Mouse (Mus musculus) midbrain, embryonic 15.5 days (tissue): Measurements from ENCODE around the gene Mylk2. TPM values are rescaled to one million over a fixed set of nuclear protein-coding genes. Genes with fewer than 3 reads are reported as not detected.

Experiments
- ATAC-seq: fragments of 200-750 bp; cut with Nextera tagmentation; replicated peaks from 2 replicates; pipeline ENCODE4 v1.8.0; 2017; ENCODE audit warnings: moderate TSS enrichment
- H3K27ac ChIP-seq: fragments of 300-500 bp; sonication (generic); 2 replicates; pipeline ENCODE4 v1.5.1; 2015; ENCODE audit warnings: mild to moderate bottlenecking, inconsistent platforms
- H3K27me3 ChIP-seq: fragments of 300-500 bp; sonication (generic); replicated peaks from 2 replicates; pipeline ENCODE4 v1.6.1; 2015; ENCODE audit warnings: inconsistent platforms
- H3K36me3 ChIP-seq: fragments of 300-500 bp; sonication (generic); replicated peaks from 2 replicates; pipeline ENCODE4 v1.6.1; 2015; ENCODE audit warnings: inconsistent platforms
- H3K4me1 ChIP-seq: fragments of 300-500 bp; sonication (generic); 2 replicates; pipeline ENCODE4 v1.6.1; 2015; ENCODE audit warnings: inconsistent platforms
- H3K4me2 ChIP-seq: fragments of 300-500 bp; sonication (generic); 2 replicates; pipeline ENCODE4 v1.6.1; 2015; ENCODE audit warnings: inconsistent platforms, mild to moderate bottlenecking, moderate library complexity
- H3K4me3 ChIP-seq: fragments of 300-500 bp; sonication (generic); 2 replicates; pipeline ENCODE4 v1.5.1; 2015; ENCODE audit warnings: mild to moderate bottlenecking, inconsistent platforms
- H3K9ac ChIP-seq: fragments of 300-500 bp; sonication (generic); 2 replicates; pipeline ENCODE4 v1.6.1; 2015; ENCODE audit warnings: mild to moderate bottlenecking, inconsistent platforms
- H3K9me3 ChIP-seq: fragments of 300-500 bp; sonication (generic); 2 replicates; pipeline ENCODE4 v1.6.1; 2016; ENCODE audit warnings: inconsistent platforms
- WGBS: fragments of 180-500 bp; shearing (Covaris S2); methylation state at CpG from one replicate; pipeline ENCODE4 v1.1.7; 2015; ENCODE audit warnings: mixed read lengths; 5-methylcytosine and 5-hydroxymethylcytosine counted together
- polyA plus RNA-seq: library from polyadenylated mRNA; unstranded; fragments of >200 nt; fragmentation: Nextera tagmentation; extraction: Ambion mirVana; gene quantifications from 2 replicates; pipeline ENCODE4 v1.2.1, GENCODE M21; 2015

The Mylk2 gene
- polyA plus RNA-seq, 1 experiment from 2014 or later = not detected

GRCm38 (mm10) chr2:152902658-152903057 is 8.5 kb upstream of the Mylk2 start:
- no peak for ATAC-seq

DNA sequence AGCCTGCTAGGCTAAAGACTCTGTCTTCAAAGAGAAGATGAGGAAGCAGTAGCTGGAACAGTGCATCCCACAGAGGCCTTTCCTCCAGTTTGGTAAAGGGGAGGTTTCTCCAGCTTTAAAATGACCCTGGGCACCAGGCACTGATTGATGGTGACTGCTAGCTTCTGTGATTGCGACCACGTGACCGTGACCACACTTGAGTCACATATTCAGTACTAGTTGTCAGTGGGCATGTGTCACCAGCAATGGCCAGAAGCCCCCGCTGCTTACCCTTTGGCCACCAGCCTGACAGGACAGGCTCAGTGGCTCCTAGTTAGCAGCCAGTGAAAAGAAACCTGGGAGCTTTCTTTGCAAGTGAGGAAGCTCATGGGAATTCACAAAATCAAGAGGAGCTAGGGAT is 7.6 kb upstream of the Mylk2 start:
- Histone ChIP-seq H3K9me3 (no peaks in the 10 kb centered on the region), H3K4me3 (no peak overlapping the region), H3K36me3 (no peaks in the 10 kb centered on the region), H3K4me1 (0 out of 2 replicates have a peak, but pooled peaks cover 3% of the 10 kb centered on the region), H3K27me3 (no peaks in the 10 kb centered on the region), H3K9ac (no peak overlapping the region), H3K27ac (no peak overlapping the region), H3K4me2 (no peak overlapping the region)
- no peak for ATAC-seq
- 88% methylated on average over 4 of the region's 4 CpGs for WGBS

More at GRCm38 (mm10) chr2:152902658-152903057, 8.5 kb upstream of the Mylk2 start:
- Histone ChIP-seq H3K4me3 (no peak overlapping the region), H3K4me2 (no peak overlapping the region), H3K4me1 (0 out of 2 replicates have a peak, but pooled peaks cover 3% of the 10 kb centered on the region), H3K36me3 (no peaks in the 10 kb centered on the region), H3K27me3 (no peaks in the 10 kb centered on the region), H3K27ac (no peak overlapping the region), H3K9ac (no peak overlapping the region), H3K9me3 (no peaks in the 10 kb centered on the region)
- WGBS = 13% methylated on average over 3 of the region's 3 CpGs

DNA sequence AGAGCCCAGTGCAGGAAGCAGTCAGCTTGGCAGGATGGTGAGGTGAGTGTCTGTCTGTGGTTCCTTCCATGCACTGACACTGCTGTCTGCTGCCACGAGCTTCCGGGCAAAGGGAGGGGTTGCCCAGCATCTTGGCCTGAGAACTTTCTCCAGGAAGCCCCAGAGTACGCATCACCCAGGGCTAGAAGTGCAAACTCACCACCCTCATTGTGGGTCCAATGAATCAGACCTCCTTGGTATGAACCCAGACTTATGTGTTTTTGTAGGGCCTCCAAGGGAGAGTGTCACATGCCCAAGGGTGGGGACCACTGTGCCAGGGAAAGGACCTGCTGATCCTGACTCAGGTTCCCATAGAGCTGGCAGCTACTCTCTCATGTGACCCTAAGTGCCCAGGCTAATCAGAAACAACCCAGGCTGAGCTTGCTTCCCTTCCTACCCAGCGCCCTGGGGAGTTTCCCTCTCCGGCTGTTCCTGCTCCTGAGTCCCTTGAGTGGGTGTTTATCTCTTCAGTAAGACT is 7.0 kb upstream of the Mylk2 start:
- Histone ChIP-seq H3K36me3 (no peaks in the 10 kb centered on the region), H3K4me2 (no peak overlapping the region), H3K4me1 (0 out of 2 replicates have a peak, but pooled peaks cover 3% of the 10 kb centered on the region), H3K27me3 (no peaks in the 10 kb centered on the region), H3K9ac (no peak overlapping the region), H3K27ac (no peak overlapping the region), H3K9me3 (no peaks in the 10 kb centered on the region), H3K4me3 (no peak overlapping the region)
- no peak for ATAC-seq
- 84% methylated on average over 5 of the region's 5 CpGs for WGBS

DNA sequence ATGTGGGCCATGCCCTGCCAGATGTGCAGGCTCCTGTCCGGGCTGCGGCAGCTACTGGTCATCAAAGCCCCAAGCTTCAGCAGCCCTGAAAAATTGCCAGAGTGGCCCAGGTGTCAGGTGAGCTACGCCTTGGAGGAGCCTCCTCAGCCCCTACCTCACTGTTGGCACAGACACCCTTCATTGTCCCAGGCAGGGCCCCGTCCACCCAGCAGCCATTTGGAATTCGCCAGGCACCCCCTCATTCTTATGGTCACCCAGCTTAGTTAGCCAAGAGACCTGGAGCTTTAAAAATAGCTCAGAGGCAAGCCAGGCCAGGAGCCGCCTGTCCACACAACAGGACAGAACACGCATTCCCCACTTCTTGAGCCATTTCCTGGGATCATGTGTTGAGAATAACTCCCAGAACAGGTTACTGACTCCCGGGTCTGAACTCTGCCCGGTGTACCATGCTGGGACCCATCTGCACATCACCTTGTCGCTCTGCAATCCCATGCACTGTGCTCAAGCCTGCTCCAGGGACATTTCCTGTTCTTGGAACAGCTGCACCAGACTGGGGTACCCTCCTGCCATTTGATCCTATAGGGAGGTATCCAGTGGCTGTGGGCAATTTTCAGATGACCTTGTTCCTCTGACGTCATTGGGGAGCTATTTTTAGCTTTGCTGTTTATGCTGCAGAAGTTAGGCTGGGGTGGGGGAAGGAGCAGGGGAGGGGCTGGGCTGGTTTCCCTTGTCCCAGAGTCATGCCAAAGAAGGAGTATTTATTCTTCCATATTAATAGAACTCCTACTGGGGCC is 5.9 kb upstream of the Mylk2 start:
- ATAC-seq = no peak
- 72% methylated on average over 11 of the region's 11 CpGs for WGBS
- Histone ChIP-seq H3K4me2 (no peak overlapping the region), H3K27me3 (no peaks in the 10 kb centered on the region), H3K4me1 (0 out of 2 replicates have a peak, but pooled peaks cover 3% of the 10 kb centered on the region), H3K9ac (no peak overlapping the region), H3K4me3 (no peak overlapping the region), H3K9me3 (no peaks in the 10 kb centered on the region), H3K36me3 (no peaks in the 10 kb centered on the region), H3K27ac (no peak overlapping the region)

DNA sequence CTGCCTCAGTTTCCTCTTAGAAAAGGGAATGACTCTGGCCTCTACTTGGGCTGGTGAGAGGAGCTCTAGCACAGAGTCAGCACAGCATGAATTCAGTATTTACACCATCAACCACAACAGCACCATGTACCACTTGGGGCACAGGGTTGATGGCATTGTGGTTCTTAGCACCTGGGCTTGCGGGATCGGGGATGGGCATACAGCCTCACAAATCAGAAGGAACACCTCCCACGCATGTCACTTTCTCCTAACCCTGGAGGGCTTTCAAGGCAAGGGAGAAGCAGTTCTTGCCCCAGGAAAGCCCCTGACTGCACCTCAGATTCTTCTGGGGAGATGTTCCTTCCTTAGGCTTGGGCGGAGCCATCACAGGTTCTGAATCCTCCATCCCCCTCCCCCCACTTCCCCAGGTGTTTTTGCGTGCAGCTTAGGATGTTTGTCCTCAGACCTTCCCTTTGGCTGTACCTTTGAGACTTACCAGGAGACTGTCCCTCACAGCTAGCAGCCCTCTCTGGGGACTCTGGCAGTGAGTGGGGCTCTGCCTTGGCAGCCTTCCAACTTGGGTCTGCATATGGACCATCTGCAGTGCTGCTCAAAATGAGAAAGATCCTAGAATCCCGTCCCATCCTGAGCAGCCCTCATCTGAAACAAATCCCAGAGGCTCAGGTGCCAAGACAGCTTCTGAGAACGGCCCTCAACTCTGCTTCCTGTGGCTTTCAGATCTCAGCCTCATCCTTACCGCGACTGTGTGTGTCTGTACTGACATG is 4.7 kb upstream of the Mylk2 start:
- ATAC-seq = no peak
- 61% methylated on average over 9 of the region's 9 CpGs for WGBS
- no peaks in the 10 kb centered on the region for H3K36me3 ChIP-seq
- H3K9me3 ChIP-seq = no peaks in the 10 kb centered on the region
- H3K27me3 ChIP-seq = peaks cover 7% of the 10 kb centered on the region
- H3K9ac ChIP-seq = no peak overlapping the region
- H3K27ac ChIP-seq = no peak overlapping the region
- H3K4me3 ChIP-seq = no peak overlapping the region
- H3K4me2 ChIP-seq = no peak overlapping the region
- H3K4me1 ChIP-seq = 0 out of 2 replicates have a peak, but pooled peaks cover 3% of the 10 kb centered on the region

DNA sequence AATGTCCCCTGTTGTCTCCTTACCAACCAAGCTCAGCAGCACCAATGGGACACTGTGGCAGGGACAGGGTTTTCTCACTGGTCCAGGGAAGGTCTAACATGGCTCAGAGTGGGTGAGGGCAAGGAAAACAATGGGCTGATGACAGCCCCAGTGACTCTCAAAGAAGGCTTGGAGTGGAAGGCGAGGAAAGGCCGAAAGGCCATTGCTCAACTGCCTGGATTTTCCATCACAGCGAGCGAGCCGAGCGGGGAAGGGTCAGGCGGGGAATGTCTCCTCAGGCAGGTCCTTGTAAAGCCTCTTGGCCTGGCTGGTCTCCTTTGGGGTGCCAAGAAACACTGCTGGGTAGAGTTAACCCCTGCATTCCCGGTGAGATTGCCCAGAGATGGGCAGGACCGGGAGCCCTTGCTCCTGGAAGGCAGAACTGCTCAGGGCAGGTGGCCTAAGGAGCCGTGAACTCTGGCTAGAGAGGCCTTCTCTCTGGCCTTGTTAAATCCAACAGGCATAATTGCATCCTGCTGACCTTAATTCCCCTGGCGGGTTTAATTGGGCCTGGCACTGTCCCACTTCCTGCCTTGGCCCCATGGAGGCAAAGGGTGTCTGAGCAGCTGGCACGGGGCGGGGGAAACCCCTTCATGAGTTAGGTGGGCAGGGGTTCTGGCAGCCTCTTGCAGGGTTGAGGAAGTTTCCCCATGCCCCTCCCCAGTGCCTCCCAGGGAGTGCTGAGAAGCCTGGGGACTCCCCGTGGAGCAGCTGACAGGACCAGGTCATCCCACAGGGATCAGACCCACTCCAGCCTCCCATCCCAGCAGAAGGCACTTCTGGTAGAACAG is 3.8 kb upstream of the Mylk2 start:
- peaks cover 16% of the 10 kb centered on the region for H3K27me3 ChIP-seq
- 56% methylated on average over 14 of the region's 14 CpGs for WGBS
- ATAC-seq = no peak
- no peak overlapping the region for H3K4me3 ChIP-seq
- 0 out of 2 replicates have a peak, but pooled peaks cover 3% of the 10 kb centered on the region for H3K4me1 ChIP-seq
- H3K9me3 ChIP-seq = no peaks in the 10 kb centered on the region
- H3K27ac ChIP-seq = no peak overlapping the region
- H3K36me3 ChIP-seq = no peaks in the 10 kb centered on the region
- H3K9ac ChIP-seq = no peak overlapping the region
- H3K4me2 ChIP-seq = no peak overlapping the region

DNA sequence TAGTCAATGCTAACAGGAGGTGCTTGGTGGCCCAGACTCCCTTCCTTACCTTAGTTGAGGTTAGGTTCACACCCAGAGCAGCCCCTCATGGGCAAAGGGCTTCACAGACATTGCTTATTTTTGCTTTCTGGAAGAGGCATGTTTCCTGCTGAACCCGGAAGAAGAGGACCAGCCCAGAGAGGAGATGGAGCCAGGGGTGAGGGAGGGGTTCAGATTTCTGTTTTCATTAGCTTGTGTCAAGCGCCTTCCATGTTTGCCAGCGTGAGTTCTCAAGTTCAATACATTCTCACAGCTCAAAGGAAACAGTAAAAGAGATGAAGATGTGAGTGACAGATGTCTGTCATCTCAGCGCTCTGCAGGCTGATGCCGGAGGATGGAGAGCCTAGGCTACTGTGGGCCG is 1.3 kb upstream of the Mylk2 start:
- 83% methylated on average over 6 of the region's 6 CpGs for WGBS
- H3K27ac ChIP-seq = no peak overlapping the region

DNA sequence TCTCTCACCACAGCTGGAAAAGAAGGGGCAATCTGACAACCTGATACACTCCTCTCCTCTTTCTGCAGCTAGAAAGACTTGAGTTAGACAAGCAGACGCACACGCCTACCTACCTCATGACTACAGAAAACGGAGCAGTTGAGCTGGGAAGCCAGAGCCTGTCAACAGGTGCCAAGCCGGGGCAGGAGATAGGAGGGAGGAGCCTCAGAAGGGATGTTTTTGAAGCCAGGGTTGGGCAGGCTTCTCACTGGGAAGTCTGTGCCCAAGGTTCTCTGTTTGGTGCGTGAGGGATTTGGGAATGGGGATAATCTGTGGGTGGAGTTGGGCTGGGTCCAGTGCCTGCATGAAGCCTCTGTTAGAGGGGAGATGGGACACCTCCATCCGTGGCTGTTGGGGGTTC is 280 bp downstream of the Mylk2 start:
- Histone ChIP-seq H3K4me3 (no peak overlapping the region), H3K27ac (no peak overlapping the region), H3K4me1 (peaks cover 12% of the 10 kb centered on the region; the same call in 1 of the 2 replicates), H3K36me3 (no peaks in the 10 kb centered on the region), H3K4me2 (no peak overlapping the region), H3K9me3 (no peaks in the 10 kb centered on the region), H3K27me3 (peaks cover 37% of the 10 kb centered on the region), H3K9ac (no peak overlapping the region)
- no peak for ATAC-seq
- 31% methylated on average over 6 of the region's 6 CpGs for WGBS

More for the DNA sequence above, 1.3 kb upstream of the Mylk2 start:
- no peak overlapping the region for H3K4me2 ChIP-seq
- H3K36me3 ChIP-seq = no peaks in the 10 kb centered on the region
- H3K4me3 ChIP-seq = no peak overlapping the region
- H3K27me3 ChIP-seq = peaks cover 31% of the 10 kb centered on the region
- H3K4me1 ChIP-seq = peaks cover 11% of the 10 kb centered on the region; the same call in 1 of the 2 replicates
- no peak overlapping the region for H3K9ac ChIP-seq
- no peak for ATAC-seq
- H3K9me3 ChIP-seq = no peaks in the 10 kb centered on the region

DNA sequence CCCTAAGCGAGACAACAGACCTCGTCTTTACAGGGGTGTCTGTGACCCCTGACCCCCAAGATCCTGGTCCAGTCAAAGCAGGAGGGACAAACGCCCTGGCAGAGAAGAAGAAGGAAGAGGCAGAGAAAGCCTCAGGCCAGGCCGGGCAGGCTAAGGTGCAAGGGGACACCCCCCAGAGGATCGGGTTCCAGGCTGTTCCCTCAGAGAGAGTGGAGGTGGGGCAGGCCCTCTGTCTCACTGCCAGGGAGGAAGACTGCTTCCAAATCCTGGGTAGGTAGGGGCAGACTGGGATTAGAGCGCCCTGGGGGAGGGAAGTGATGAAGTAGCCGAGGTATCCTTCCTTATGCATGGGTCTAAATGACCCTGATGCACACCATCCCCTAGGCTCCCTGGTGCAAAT is 2.3 kb downstream of the Mylk2 start:
- no peaks in the 10 kb centered on the region for H3K36me3 ChIP-seq
- peaks cover 9% of the 10 kb centered on the region; the same call in 1 of the 2 replicates for H3K4me1 ChIP-seq
- peaks cover 37% of the 10 kb centered on the region for H3K27me3 ChIP-seq
- no peak overlapping the region for H3K9ac ChIP-seq
- no peak overlapping the region for H3K4me3 ChIP-seq
- H3K9me3 ChIP-seq = no peaks in the 10 kb centered on the region
- no peak overlapping the region for H3K27ac ChIP-seq
- H3K4me2 ChIP-seq = no peak overlapping the region
- 41% methylated on average over 7 of the region's 7 CpGs for WGBS
- no peak for ATAC-seq

DNA sequence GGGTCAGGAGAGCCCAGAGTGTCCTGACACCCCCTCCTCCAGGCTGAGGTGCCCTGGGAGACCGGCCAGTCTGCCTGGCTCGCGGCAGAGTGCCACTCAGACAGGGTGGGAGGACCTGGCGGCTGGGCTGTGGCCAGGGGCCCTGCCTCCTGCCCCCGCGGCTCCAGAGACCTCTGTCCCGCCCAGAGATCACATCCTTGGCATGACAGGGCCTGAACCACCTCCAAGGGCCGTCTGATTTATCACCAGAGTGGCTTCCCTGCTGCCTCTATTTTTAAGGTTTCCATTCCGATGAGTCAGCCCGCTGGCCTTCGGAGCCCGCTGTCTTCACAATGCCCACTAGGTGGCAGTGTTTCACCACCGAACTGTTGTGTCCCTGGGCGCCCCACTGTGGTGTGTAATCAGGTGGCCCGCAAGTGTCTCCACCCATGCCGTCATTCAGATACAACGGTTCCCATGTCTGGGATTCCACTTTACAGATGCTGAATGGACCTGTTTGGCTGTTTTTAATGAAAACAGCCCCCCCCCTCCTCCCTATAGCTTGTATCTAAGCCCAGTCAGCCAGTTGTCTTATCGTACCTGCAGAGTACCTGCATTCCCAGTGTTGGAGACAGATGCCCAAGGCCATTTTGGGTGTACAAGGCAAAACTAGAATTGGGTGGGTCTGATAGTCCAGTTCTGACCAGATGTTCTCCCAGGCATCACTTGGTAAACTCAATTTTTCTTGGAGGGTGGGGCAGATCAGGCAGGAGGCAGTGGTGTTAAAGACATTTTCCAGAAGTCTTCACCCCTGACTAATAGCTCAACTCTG is 3.4 kb downstream of the Mylk2 start:
- peaks cover 37% of the 10 kb centered on the region for H3K27me3 ChIP-seq
- H3K4me3 ChIP-seq = peak overlapping the region; percentile 23
- 6% methylated on average over 18 of the region's 18 CpGs for WGBS

DNA sequence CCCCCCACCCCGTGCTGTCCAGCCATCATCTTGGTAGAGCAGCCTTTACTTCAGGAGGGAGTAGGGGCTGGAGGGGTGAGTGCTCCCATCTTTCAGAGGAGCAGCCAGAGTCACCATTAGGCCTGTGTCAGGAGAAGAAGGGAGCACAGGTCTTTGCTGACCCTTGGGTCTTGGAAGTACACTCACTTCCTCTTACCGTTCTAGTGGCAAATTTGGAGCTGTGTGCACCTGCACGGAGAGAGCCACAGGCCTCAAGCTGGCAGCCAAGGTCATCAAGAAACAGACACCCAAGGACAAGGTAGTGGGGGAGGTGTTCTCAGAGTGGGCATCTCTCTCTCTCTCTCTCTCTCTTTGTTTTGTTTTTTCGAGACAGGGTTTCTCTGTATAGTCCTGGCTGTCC is 4.3 kb downstream of the Mylk2 start:
- Histone ChIP-seq H3K9ac (no peak overlapping the region), H3K27me3 (peaks cover 37% of the 10 kb centered on the region)
- ATAC-seq = no peak

More for the DNA sequence above, 3.4 kb downstream of the Mylk2 start:
- Histone ChIP-seq H3K9me3 (no peaks in the 10 kb centered on the region), H3K4me2 (peak overlapping the region; percentile 46), H3K27ac (no peak overlapping the region), H3K36me3 (no peaks in the 10 kb centered on the region), H3K9ac (peak overlapping the region; percentile 33), H3K4me1 (peaks cover 9% of the 10 kb centered on the region; the same call in 1 of the 2 replicates)
- ATAC-seq = peak; percentile 76

More for the DNA sequence above, 4.3 kb downstream of the Mylk2 start:
- no peak overlapping the region for H3K27ac ChIP-seq
- H3K4me1 ChIP-seq = peaks cover 9% of the 10 kb centered on the region; the same call in 1 of the 2 replicates
- no peaks in the 10 kb centered on the region for H3K9me3 ChIP-seq
- H3K4me2 ChIP-seq = no peak overlapping the region
- WGBS = 82% methylated on average over 4 of the region's 4 CpGs
- no peak overlapping the region for H3K4me3 ChIP-seq
- H3K36me3 ChIP-seq = no peaks in the 10 kb centered on the region
